Mouse (Mus musculus): ENCODE data around the gene Cd22. TPM values are rescaled to one million over a fixed set of nuclear protein-coding genes. Genes with fewer than 3 reads are reported as not detected.

The Cd22 gene
- total RNA-seq, 2 experiments from 2014 or later = 0.29 to 1.3 TPM

GRCm38 (mm10) chr7:30823675-30824074, 56.5 kb downstream of the Cd22 start, which contains the start of gene Ffar2:
Ffar2 (minus strand) TSS chr7:30823775.
- no peak for ATAC-seq (replicated peaks; ENCODE audit: poor library complexity)

- ATAC-seq (replicated peaks; ENCODE audit: poor library complexity) = no peak; the same call in 1 of the 2 replicates
Observed at GRCm38 (mm10) chr7:30821532-30821931, 58.6 kb downstream of the Cd22 start.

- ATAC-seq (replicated peaks; ENCODE audit: poor library complexity) = peak; percentile 51
Observed at GRCm38 (mm10) chr7:30820854-30821445, 59.2 kb downstream of the Cd22 start.

GRCm38 (mm10) chr7:30820131-30820530, 60.0 kb downstream of the Cd22 start:
- ATAC-seq (replicated peaks; ENCODE audit: poor library complexity) = peak; percentile 9; the same call in 1 of the 2 replicates

Other genes with a start within 250 kb of the Cd22 start
- gene Etv2, start 244.5 kb downstream of the Cd22 start, total RNA-seq (2015) = not detected in 2 replicates
- not detected in 2 replicates for gene Etv2, start 244.5 kb downstream of the Cd22 start, total RNA-seq (2017)
- 43.9 and 52.2 TPM in 2 replicates for gene Rbm42, start 230.0 kb downstream of the Cd22 start, total RNA-seq (2015)
- gene Rbm42, start 230.0 kb downstream of the Cd22 start, total RNA-seq (2017) = 36.7 and 39.9 TPM in 2 replicates
- 31.0 and 31.3 TPM in 2 replicates for gene Haus5, start 215.3 kb downstream of the Cd22 start, total RNA-seq (2015)
- gene Haus5, start 215.3 kb downstream of the Cd22 start, total RNA-seq (2017) = 21.5 and 28.7 TPM in 2 replicates
- gene Pmis2, start 208.7 kb downstream of the Cd22 start, total RNA-seq (2015) = not detected in 2 replicates
- gene Pmis2, start 208.7 kb downstream of the Cd22 start, total RNA-seq (2017) = not detected in 2 replicates
- gene 2200002J24Rik, start 181.4 kb downstream of the Cd22 start, total RNA-seq (2015) = 0.69 TPM in 1 of 2 replicates, not detected in the other
- not detected in 2 replicates for gene 2200002J24Rik, start 181.4 kb downstream of the Cd22 start, total RNA-seq (2017)
- 1.2 and 1.3 TPM in 2 replicates for gene Atp4a, start 168.1 kb downstream of the Cd22 start, total RNA-seq (2015)
- gene Atp4a, start 168.1 kb downstream of the Cd22 start, total RNA-seq (2017) = 0.37 and 0.51 TPM in 2 replicates
- gene Tmem147, start 150.8 kb downstream of the Cd22 start, total RNA-seq (2015) = 210 and 218 TPM in 2 replicates
- 65.9 and 76.4 TPM in 2 replicates for gene Tmem147, start 150.8 kb downstream of the Cd22 start, total RNA-seq (2017)
- gene Gapdhs, start 136.7 kb downstream of the Cd22 start, total RNA-seq (2015) = not detected in 2 replicates
- gene Gapdhs, start 136.7 kb downstream of the Cd22 start, total RNA-seq (2017) = not detected in 2 replicates
- 1.6 TPM in 2 replicates for gene Sbsn, start 128.9 kb downstream of the Cd22 start, total RNA-seq (2015)
- gene Sbsn, start 128.9 kb downstream of the Cd22 start, total RNA-seq (2017) = 0.47 and 1.3 TPM in 2 replicates
- 81.7 and 87.4 TPM in 2 replicates for gene Dmkn, start 116.6 kb downstream of the Cd22 start, total RNA-seq (2015)
- gene Dmkn, start 116.6 kb downstream of the Cd22 start, total RNA-seq (2017) = 95.3 and 119 TPM in 2 replicates
- not detected in 2 replicates for gene Krtdap, start 92.4 kb downstream of the Cd22 start, total RNA-seq (2015)
- gene Krtdap, start 92.4 kb downstream of the Cd22 start, total RNA-seq (2017) = not detected in 2 replicates
- gene Ffar2, start 56.6 kb downstream of the Cd22 start, total RNA-seq (2015) = 8.5 and 8.8 TPM in 2 replicates
- gene Ffar2, start 56.6 kb downstream of the Cd22 start, total RNA-seq (2017) = 25.9 and 31.5 TPM in 2 replicates
- not detected in 2 replicates for gene Ffar3, start 24.2 kb downstream of the Cd22 start, total RNA-seq (2015)
- not detected in 2 replicates for gene Ffar3, start 24.2 kb downstream of the Cd22 start, total RNA-seq (2017)
- gene Ffar1, start 18.8 kb downstream of the Cd22 start, total RNA-seq (2015) = not detected in 2 replicates
- gene Ffar1, start 18.8 kb downstream of the Cd22 start, total RNA-seq (2017) = not detected in 2 replicates
- 0.39 TPM in 1 of 2 replicates, not detected in the other for gene Mag, start 34.5 kb upstream of the Cd22 start, total RNA-seq (2015)
- 0.37 and 1.3 TPM in 2 replicates for gene Mag, start 34.5 kb upstream of the Cd22 start, total RNA-seq (2017)
- not detected in 2 replicates for gene Hamp2, start 44.3 kb upstream of the Cd22 start, total RNA-seq (2015)
- not detected in 2 replicates for gene Hamp2, start 44.3 kb upstream of the Cd22 start, total RNA-seq (2017)
- gene Hamp, start 63.7 kb upstream of the Cd22 start, total RNA-seq (2015) = not detected in 2 replicates
- gene Hamp, start 63.7 kb upstream of the Cd22 start, total RNA-seq (2017) = not detected in 2 replicates
- 92.6 and 97.4 TPM in 2 replicates for gene Usf2, start 76.5 kb upstream of the Cd22 start, total RNA-seq (2015)
- gene Usf2, start 76.5 kb upstream of the Cd22 start, total RNA-seq (2017) = 137 and 162 TPM in 2 replicates
- 0.12 and 0.59 TPM in 2 replicates for gene Lsr, start 93.1 kb upstream of the Cd22 start, total RNA-seq (2015)
- 0.33 and 0.68 TPM in 2 replicates for gene Lsr, start 93.1 kb upstream of the Cd22 start, total RNA-seq (2017)
- 0.10 and 0.34 TPM in 2 replicates for gene Fam187b, start 93.4 kb upstream of the Cd22 start, total RNA-seq (2015)
- 0.42 and 0.91 TPM in 2 replicates for gene Fam187b, start 93.4 kb upstream of the Cd22 start, total RNA-seq (2017)
- gene Fxyd5, start 162.1 kb upstream of the Cd22 start, total RNA-seq (2015) = 389 and 471 TPM in 2 replicates
- gene Fxyd5, start 162.1 kb upstream of the Cd22 start, total RNA-seq (2017) = 244 and 257 TPM in 2 replicates
- gene Fxyd7, start 171.1 kb upstream of the Cd22 start, total RNA-seq (2015) = not detected in 2 replicates
- not detected in 2 replicates for gene Fxyd7, start 171.1 kb upstream of the Cd22 start, total RNA-seq (2017)
- not detected in 2 replicates for gene Fxyd1, start 176.9 kb upstream of the Cd22 start, total RNA-seq (2015)
- gene Fxyd1, start 176.9 kb upstream of the Cd22 start, total RNA-seq (2017) = not detected in 2 replicates
- 0.57 TPM in 1 of 2 replicates, not detected in the other for gene Lgi4, start 179.0 kb upstream of the Cd22 start, total RNA-seq (2015)
- 0.10 TPM in 1 of 2 replicates, not detected in the other for gene Lgi4, start 179.0 kb upstream of the Cd22 start, total RNA-seq (2017)
- not detected in 2 replicates for gene Fxyd3, start 196.4 kb upstream of the Cd22 start, total RNA-seq (2015)
- not detected in 2 replicates for gene Fxyd3, start 196.4 kb upstream of the Cd22 start, total RNA-seq (2017)
- gene Hpn, start 234.9 kb upstream of the Cd22 start, total RNA-seq (2015) = 6.9 and 8.7 TPM in 2 replicates
- gene Hpn, start 234.9 kb upstream of the Cd22 start, total RNA-seq (2017) = 1.1 and 4.9 TPM in 2 replicates
- not detected in 2 replicates for gene Scn1b, start 246.7 kb upstream of the Cd22 start, total RNA-seq (2015)
- gene Scn1b, start 246.7 kb upstream of the Cd22 start, total RNA-seq (2017) = 0.17 and 0.37 TPM in 2 replicates